Mouse (Mus musculus) adrenal gland (tissue): Measurements from ENCODE around the gene Ccdc91.

ENCODE experiments used
- intact Hi-C: fragments of 180-260 bp; cut with DNase I; formaldehyde crosslinking; loops from one replicate; pipeline ENCODE4 v1.15.1; 2025

Gene Ccdc91

DNA sequence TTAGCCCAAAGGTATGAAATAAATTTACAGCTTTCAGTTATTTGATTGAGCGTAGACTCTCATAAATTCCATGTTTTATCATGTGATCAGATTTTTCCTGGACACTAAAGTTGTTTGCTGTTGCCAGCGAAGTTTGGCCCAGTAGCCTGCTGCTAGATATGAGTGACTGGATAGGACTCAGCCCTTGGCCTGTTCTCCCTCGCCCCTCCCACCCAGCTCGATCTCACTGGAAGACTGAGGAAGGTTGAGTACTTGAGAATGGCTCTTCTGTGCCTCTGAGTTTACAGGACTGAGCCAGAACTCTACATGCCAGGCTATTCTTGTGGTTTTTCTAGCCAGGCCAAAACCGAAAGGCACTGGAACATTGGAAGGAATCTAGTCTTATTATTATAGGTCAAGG lies 93.6 kb downstream of the Ccdc91 start:
- intact Hi-C loops = no loop called here

DNA sequence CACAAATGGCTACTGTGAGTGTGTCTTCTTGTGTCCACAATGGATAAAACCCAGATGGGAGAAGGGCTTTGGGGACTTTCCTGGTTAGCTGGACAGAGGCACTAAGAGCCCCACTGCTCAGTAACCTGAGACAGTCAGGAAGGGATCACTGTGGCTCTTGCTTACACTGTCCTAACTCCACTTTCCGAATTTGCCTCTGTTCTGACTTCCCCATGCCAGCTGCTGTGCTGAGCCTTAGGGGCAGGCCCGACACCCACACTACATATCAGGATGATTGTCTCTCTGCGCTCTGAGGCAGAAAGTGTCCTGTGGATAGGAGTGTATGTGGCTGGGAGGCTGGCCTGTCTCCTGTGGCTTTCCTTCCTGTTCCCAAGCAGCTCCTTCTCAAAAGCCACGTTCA lies 97.5 kb downstream of the Ccdc91 start:
- intact Hi-C loops = no loop called here

DNA sequence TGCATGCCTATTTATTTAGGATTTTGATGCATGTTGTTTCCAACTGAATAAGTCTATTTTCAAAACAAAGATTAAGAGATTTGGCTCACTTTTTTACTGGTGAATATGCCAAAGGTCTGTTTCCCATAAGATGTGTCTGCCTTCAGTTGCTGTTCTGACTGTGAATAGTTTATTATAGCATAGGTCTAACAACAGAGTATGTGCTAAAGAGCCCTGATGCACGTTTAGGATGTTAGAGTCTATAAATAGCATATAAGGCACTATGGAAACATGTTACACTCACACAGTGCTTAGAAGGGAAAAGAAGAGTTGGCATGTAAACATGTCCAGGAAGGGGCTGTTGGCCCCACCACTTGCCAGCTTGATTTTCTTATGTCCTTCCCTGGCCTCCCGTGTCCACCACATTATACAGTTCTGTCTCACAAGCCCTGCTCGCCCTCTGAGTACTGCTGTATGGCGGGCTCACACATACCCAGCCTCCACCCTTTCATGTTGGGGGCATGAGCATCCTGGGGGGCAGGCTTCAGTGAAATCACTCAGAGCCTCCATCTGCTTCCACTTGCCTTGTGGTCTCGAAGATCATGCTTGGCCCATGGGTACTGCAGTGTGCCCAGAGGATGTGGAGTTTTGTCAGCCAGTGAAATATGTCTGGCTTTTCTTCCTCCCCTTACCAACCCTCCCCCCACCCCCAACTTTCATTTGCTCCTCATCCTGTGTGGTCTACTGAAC lies 99.0 kb downstream of the Ccdc91 start:
- intact Hi-C loops = no loop called here

DNA sequence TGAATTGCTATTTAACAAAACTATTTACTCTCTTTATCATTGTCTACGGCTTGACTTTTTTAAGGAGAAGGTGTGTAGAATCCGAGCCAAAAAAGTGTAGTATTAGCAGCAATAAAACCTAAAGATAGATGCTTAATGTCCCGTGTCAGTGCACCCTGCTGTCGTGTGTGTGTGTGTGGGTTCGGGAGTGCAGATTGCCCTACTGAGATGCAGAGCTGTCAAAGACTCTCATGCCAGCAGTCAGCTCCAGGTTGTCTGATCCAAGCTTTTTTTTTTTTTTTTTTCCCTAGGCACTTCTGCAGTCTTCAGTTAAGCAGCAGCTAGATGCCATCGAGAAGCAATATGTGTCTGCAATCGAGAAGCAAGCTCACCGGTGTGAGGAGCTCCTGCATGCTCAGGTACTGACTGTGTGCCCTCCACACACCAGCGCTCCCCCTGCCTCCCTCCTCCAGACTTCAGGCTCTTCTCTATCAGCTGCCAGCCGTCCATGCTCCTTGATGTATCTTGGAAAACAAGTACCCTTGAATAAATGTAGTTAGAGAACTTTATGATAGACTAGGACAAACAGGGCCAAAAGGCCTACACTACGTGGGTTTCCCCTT lies 99.7 kb downstream of the Ccdc91 start:
- intact Hi-C loops = no loop called here

DNA sequence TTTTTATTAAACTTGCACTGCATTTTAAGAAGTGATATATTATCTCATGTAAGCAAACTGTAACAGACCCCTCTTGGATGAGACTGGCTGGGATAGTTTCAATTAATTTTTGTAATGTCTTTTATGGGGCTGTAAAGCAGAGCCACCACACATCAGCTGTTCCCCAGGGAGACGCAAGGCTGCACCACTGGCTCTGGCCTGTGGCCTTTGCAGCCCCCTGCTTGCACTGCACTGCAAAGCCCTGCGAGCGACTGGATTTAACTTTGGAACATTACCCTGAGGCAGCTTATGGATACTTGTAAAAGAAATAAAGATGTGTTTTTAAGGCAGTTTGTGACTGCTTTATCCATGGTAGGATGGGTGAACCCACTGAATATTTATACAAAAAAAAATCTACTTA lies 112.0 kb downstream of the Ccdc91 start:
- intact Hi-C loops = no loop called here

DNA sequence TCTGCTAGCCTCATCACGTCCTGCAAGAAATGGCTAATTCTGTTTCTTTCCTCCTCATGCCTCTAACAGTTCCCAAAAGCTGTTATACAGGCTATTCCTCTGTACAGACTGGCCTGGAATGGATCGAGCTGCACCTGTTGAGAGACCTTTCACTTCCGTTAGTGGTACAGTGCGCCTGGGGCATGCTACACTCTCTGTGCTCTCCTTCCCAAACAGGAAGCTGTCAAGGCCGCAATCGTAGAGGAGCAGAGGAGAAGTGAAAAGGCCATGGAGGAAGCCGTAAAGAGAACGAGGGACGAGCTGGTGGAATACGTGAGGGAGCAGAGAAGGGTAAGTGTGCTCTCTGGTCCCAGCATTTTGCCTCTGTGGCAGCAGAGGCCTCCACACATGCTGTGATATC lies 131.0 kb downstream of the Ccdc91 start:
- intact Hi-C loops = no loop called here

DNA sequence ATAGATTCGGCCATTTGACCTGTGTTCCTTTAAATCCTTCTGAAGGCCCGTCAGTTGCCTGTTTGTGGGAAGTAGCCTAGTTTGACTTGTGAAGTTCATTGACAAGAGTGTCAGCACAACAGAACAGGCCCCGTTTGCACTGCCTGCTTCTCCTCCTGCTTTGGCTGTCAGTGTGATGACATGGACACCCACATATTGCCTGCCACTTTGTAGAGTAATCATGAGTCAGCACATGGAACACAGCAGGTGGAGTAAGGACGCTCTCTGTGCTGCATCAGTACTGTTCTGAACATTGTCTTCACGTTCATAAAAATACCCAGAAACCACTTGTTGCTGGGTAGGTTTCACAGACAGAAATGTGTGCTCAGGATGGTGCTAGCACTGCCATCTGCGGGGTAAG lies 132.0 kb downstream of the Ccdc91 start:
- intact Hi-C loops = no loop called here

DNA sequence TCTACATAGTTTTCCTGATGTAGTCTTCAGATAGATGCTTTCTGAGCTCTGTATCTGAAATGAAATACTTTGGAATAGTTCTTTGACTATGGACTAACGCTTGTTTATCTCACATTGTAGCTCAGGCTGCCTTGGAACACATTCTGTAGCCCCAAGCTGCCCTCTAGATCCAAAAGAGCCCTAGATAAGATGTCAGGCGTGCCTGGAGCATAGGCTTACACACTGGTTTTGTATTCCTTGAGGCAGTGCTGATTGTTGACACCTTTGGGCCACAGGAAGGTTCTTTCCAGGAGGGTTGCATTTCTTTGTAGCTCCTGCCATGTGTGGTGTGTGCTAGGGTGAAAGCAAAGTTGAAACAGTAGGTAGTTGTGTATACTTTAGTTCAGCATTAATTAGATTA lies 139.7 kb downstream of the Ccdc91 start:
- intact Hi-C loops = no loop called here

DNA sequence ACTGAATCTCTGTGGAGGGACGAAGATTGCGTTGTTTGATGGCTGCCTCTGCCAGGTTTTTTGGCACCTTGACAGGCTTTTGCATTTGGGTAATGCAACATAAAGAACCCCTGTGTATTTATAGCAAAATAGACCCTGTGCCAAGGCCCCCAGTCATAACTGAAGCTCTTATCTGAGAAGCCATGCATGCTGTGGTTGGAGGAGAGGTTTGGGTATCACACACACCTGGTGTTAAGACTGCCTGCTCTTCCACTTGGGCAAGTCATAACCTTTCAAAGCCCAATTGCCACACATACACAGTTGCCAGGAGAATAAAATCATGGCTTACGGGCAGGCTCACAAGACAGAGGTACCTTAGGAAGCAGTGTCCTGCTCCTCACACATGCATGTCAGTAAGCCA lies 147.5 kb downstream of the Ccdc91 start:
- intact Hi-C loops = no loop called here

DNA sequence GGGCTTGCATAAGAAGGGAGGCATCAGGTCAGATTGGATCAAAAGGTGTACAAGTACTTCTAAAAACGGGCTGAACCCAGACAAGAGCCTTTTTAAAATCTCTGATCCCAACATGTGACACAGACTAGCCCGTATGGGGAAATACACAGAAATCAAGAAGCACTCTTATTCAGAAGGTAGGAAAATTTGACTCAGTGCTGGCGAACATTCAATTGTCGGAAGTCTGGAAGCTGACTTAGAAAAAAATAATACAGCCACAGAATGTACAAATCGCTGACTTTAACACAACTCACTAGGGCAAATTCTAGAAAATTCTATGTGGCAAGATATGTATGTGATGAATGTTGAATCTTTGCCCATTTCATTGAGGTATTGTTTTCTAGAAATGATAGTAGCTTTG lies 160.8 kb downstream of the Ccdc91 start:
- intact Hi-C loops = no loop called here

DNA sequence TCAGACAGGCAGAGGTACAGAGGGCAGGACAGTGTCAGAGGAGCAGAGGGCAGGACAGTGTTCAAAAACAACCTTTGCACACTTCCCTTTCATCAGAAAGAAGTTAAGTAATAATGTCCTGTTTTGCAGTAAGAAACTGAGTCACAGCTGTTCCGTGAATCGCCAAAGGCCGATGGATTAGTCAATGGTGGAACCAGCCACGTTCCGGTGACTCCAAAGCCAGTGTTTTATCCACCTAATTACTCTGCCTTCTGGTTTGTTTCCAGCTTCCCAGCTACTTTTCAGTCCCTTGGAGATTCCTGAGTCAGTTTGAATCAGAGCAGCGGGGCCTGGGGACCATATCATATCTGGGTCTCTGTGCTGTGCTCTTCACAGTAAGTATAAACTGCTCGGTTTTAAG lies 168.2 kb downstream of the Ccdc91 start:
- intact Hi-C loops = no loop called here

DNA sequence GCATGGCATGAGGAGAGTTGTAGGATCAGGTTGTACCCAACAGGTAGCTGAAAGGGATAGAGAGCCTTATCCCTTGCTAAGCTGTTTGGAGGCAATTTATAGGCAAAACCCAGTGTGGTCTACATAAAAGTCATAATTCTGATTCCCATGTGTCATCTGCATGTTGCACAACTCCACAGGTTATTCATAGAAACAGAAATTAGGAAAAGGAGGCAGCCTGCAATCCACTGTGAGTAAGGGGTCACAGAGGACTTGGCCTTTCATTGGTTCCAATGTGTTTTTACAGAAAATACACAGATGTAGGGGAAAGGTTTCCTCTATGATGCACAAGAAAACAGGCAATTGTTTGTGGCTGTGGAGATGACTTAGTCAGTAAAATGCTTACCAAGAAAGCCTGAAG lies 168.8 kb downstream of the Ccdc91 start:
- intact Hi-C loops = no loop called here

DNA sequence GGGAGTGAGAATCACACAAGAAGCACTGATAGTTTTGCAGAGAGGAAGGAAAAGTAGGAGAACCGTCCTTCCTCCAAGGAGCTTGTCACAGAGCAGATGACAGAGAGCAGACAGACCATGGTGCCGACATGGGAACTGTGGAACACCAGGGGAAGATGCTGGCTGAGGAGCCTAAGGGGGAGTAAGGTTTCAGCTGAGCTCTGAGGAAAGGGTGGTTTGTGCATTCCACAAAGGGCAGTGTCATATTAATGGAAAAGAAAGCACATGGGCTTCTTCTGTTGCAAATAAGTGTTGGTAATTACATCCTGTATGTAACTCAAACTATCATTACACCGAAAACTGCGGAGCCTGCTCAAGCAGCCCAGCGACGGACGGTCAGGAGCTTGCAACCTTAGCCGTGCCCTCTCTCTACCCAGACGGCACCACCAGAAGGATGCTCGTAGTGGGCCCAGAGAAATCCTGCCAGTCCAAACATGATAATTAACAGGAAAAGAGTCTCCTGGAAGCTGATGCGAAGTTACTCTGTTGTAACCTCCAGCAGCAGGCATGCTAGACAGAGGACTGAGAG lies 170.9 kb downstream of the Ccdc91 start:
- intact Hi-C loops = no loop called here

DNA sequence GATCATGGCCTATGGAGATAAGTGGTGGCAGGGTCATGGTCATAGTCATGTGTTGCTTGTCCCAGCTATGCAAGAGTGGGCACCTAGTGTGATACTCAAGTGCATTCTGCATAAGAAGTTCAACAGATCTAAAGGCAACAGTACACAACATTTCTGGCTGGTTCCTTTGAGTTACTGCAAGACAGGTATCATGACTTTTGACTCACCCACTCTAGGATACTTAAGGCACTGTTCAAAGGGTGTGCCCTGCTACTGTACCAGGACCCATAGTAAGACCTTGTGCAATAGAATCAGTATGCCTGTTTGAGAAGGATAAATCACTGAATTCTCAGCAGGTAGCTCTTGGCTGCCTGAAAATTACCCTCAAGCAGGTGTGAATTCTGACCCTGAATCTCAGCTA lies 182.4 kb downstream of the Ccdc91 start:
- intact Hi-C loops = no loop called here

DNA sequence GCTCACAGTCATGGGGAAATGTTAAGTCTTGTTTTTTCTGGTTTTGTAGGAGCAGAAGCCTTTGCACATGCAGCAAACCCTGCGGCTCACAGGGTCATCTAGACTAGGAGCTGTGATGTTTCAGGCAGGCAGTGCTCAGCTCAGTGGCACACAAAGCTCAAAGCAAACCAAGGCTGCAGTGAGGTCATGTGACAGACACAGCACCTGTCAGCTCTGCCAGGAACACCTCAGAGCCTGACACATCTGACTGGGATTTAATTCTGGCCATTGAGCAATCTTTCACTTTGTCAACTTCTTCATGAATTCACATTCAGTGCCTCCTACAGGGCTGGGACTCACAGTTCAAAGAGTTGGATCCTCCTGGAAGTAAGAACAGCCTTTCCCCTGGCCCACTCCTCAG lies 185.1 kb downstream of the Ccdc91 start:
- intact Hi-C loops = loop anchor here (5.0 kb wide), 2 partner anchors 92 to 152 kb away; no protein-coding TSS in a partner anchor

DNA sequence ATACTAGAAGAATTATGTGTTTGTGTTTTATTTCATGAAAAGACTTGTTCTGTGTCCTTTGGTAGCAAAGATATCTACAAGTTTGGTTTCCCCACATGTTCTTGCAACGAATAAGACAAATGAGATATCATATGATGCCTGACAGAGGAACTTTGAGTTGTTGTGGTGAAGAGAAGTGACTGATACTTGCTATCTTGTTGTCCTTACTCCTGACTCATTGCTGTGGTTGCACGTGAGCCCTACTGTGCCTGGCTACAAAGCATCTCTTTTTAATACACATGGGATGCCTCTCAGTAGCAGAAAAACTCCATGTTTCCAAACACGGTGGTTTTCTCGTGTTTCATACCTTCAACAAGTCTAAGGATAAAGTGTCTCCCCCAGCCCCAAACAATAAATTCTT lies 186.2 kb downstream of the Ccdc91 start:
- intact Hi-C loops = loop anchor here (5.0 kb wide), 2 partner anchors 90 to 150 kb away; no protein-coding TSS in a partner anchor

DNA sequence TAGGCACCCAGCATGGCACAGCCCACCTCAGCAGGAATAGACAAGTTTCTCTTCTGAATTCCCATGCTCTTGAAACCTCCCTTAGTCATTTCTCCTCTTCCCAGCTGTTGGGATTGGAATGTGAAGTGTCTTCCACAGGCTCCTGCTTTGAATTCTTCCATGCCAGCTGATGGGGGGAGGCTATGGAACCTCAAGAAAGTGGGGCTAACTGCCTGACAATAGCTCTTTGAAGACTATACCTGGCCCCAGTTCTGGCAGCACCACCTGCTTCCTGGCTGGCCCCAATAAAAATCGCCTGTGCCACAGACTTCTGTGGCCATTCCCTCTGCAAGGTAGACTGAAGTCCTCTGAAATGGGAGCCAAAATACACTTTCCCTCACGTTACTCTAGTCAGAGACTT lies 187.0 kb downstream of the Ccdc91 start:
- intact Hi-C loops = loop anchor here (5.0 kb wide), 2 partner anchors 90 to 150 kb away; no protein-coding TSS in a partner anchor

DNA sequence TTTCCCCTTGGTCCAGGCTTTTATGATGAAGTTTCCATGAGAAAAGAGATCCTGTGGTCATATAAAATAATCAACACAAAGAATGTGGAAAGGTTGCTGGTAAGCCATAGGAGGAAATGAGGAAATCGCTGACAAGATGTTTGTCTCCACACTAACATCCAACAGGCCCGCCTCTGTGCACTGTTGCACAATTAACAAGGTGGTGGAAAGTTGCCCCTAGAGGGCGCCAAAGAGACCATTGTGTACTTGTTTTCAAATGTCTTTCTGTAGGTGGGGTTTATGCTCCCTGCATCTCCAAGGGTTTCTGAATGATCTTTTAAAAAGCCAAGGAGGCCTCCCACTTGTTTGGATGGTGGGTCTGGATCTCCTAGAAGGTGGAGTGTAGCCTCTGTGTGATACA lies 188.7 kb downstream of the Ccdc91 start:
- intact Hi-C loops = loop anchor here (5.0 kb wide), 2 partner anchors 88 to 148 kb away; no protein-coding TSS in a partner anchor

DNA sequence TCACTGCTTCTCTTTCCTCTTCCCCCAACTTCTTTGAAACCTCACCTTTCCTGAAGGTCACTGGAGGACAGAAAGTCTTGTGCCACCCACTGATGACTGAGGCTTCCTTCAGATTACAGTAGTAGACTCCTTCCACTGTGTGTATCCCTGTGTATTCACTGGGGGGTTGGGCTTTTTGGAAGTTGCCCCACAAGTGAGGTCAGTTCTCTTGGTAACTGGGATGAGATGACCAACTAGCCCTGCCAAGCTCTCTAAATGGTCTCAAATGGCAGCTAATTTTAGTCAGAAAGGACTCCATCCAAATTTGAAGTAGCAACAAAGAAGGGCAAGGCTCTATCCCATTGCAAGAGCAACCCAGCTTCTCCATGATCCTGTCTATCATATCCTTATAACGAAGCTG lies 195.7 kb downstream of the Ccdc91 start:
- intact Hi-C loops = no loop called here

DNA sequence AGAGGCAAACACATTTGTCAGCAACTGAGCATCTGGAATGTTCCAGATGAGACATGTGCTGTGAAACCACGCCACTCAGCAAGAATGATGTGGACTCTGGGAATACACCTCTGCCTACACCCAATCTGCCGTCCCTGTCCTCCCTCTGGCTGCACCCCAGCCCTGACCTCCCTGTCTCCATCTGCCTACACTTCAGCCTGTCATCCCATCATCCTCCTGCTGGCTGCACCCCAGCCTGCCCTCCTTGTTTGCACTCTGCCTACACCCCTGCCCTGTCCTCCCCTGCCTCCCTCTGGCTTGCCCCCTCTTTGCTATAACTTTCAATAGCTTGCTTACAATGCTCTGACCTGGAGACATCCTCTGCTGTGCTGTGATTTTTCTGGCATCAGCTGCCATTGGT lies 196.9 kb downstream of the Ccdc91 start:
- intact Hi-C loops = no loop called here

DNA sequence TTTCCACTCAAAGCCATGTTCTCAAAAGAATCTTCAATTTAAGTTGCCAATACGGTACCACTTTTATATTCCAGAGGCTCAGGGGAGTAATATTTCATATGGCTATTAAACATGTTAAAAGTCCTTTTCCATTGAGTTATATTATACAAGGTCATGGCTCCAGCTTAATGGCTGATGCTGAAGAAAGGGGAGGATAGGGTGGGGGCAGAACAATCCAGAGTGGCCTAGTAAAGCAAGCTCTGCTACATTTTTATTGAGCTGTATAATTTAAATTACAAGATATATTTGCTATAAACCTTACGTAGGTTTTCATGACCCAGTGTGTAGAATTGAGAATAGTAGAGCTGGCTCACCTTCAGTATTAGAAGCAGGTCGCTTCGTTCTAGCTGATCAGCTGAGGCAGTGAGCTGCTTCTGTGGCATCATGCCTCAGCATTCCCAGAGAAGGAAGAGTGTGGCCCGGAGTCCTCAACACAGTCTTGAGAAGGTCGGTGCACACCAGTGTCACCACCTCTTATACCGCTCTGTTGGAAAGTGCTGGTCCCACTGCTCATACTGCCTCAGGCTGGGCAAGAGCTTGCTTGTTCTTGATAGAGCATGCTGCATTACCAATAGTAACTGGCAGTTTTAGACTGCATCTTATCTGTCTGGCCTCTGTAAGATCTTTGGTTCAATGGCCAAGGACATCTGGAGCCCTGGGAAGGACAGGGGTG lies 199.6 kb downstream of the Ccdc91 start:
- intact Hi-C loops = no loop called here

DNA sequence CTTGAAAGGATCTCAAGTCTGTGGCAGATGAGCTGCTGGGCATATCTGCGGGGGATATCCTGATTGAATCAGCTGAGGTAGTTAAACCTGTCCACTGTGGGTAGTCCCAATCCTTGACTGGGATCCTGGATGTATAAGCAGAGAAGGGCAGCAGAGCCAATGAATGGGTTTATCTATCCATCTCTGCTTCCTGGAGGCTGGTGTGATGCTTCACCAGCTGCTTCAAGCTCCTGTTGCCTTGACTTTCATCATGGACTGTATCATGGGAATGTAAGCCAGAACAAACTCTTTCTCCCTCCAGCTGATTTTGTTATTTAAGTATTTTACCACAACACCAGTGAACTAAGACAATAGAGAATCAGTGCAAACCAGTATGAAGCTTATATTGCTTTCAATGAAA lies 200.6 kb downstream of the Ccdc91 start:
- intact Hi-C loops = no loop called here
